Mouse (Mus musculus): ENCODE measurements around the gene Ttc17.

Ttc17 gene

GRCm38 (mm10) chr2:94381057-94381647, 25.3 kb downstream of the Ttc17 start:
- DNase-seq (ENCODE audit: low read depth) = no peak

- DNase-seq (ENCODE audit: low read depth) = no peak
Measured at GRCm38 (mm10) chr2:94378678-94379077, 27.8 kb downstream of the Ttc17 start.

- peak; percentile 54 for DNase-seq (ENCODE audit: low read depth)
Measured at GRCm38 (mm10) chr2:94371093-94371492, 35.4 kb downstream of the Ttc17 start.

GRCm38 (mm10) chr2:94363821-94364220, 42.7 kb downstream of the Ttc17 start:
- no peak for DNase-seq (ENCODE audit: low read depth)

GRCm38 (mm10) chr2:94360398-94360973, 46.0 kb downstream of the Ttc17 start:
- peak; percentile 62 for DNase-seq (ENCODE audit: low read depth)

- peak; percentile 12 for DNase-seq (ENCODE audit: low read depth)
Measured at GRCm38 (mm10) chr2:94348165-94348591, 58.3 kb downstream of the Ttc17 start.

GRCm38 (mm10) chr2:94346746-94347145, 59.7 kb downstream of the Ttc17 start:
- DNase-seq (ENCODE audit: low read depth) = no peak

- no peak for DNase-seq (ENCODE audit: low read depth)
Measured at GRCm38 (mm10) chr2:94344624-94345023, 61.9 kb downstream of the Ttc17 start.

GRCm38 (mm10) chr2:94343290-94344285, 62.9 kb downstream of the Ttc17 start:
- DNase-seq (ENCODE audit: low read depth) = no peak

GRCm38 (mm10) chr2:94340769-94341168, 65.7 kb downstream of the Ttc17 start:
- DNase-seq (ENCODE audit: low read depth) = no peak

- no peak for DNase-seq (ENCODE audit: low read depth)
Measured at GRCm38 (mm10) chr2:94339495-94339894, 67.0 kb downstream of the Ttc17 start.

- no peak for DNase-seq (ENCODE audit: low read depth)
Measured at GRCm38 (mm10) chr2:94336336-94336735, 70.2 kb downstream of the Ttc17 start.

GRCm38 (mm10) chr2:94334742-94335046, 71.8 kb downstream of the Ttc17 start:
- no peak for DNase-seq (ENCODE audit: low read depth)

GRCm38 (mm10) chr2:94333841-94334741, 72.4 kb downstream of the Ttc17 start:
- no peak for DNase-seq (ENCODE audit: low read depth)

GRCm38 (mm10) chr2:94333086-94333485, 73.4 kb downstream of the Ttc17 start:
- no peak for DNase-seq (ENCODE audit: low read depth)

- DNase-seq (ENCODE audit: low read depth) = no peak
Measured at GRCm38 (mm10) chr2:94329336-94329735, 77.2 kb downstream of the Ttc17 start.

- DNase-seq (ENCODE audit: low read depth) = no peak
Measured at GRCm38 (mm10) chr2:94327836-94328235, 78.7 kb downstream of the Ttc17 start.

GRCm38 (mm10) chr2:94319780-94320179, 86.7 kb downstream of the Ttc17 start:
- DNase-seq (ENCODE audit: low read depth) = no peak

GRCm38 (mm10) chr2:94316526-94316925, 90.0 kb downstream of the Ttc17 start:
- DNase-seq (ENCODE audit: low read depth) = peak; percentile 22

GRCm38 (mm10) chr2:94303984-94304383, 102.5 kb downstream of the Ttc17 start:
- no peak for DNase-seq (ENCODE audit: low read depth)

- DNase-seq (ENCODE audit: low read depth) = no peak
Measured at GRCm38 (mm10) chr2:94302393-94302792, 104.1 kb downstream of the Ttc17 start.

GRCm38 (mm10) chr2:94301749-94302148, 104.7 kb downstream of the Ttc17 start:
- no peak for DNase-seq (ENCODE audit: low read depth)
